Mouse (Mus musculus) megakaryocyte, embryonic 14.5 days (primary cell): Measurements from ENCODE around the gene Gm42688.

Experiments used
- FLI1 ChIP-seq: IDR thresholded peaks from 2 replicates; pipeline ENCODE4 v1.6.1; 2012; ENCODE audit warnings: low read length, inconsistent platforms, mixed read lengths
- GATA1 ChIP-seq: IDR thresholded peaks from 3 replicates; pipeline ENCODE4 v1.6.1; 2012; ENCODE audit warnings: mixed read lengths, low read length, inconsistent platforms, borderline replicate concordance

DNA sequence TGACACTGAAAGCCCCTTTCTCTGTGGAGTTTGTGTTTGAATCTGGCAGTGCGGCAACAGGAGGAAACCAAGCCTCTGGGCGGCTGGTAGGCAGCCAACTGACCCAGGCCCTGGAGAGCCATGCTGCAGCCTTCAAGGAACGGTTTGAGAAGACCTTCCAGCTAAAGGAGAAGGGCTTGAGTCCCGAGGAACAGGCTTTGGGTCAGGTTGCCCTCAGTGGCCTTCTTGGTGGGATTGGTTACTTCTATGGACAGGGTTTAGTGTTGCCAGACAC is 15.7 kb downstream of the Gm42688 start:
- no peak for TF ChIP-seq GATA1
- TF ChIP-seq FLI1, result no peak
